Mouse (Mus musculus) frontal cortex, postnatal 10 days (tissue): ENCODE measurements around the gene Egr2.

Experiments
- DNase-seq, 2 experiments: peaks; one replicate each; pipeline ENCODE4 v3.0.0; 2022; ENCODE audit warnings: low spot score in 2 of 2, mixed read lengths in 1 of 2

Egr2 gene

DNA sequence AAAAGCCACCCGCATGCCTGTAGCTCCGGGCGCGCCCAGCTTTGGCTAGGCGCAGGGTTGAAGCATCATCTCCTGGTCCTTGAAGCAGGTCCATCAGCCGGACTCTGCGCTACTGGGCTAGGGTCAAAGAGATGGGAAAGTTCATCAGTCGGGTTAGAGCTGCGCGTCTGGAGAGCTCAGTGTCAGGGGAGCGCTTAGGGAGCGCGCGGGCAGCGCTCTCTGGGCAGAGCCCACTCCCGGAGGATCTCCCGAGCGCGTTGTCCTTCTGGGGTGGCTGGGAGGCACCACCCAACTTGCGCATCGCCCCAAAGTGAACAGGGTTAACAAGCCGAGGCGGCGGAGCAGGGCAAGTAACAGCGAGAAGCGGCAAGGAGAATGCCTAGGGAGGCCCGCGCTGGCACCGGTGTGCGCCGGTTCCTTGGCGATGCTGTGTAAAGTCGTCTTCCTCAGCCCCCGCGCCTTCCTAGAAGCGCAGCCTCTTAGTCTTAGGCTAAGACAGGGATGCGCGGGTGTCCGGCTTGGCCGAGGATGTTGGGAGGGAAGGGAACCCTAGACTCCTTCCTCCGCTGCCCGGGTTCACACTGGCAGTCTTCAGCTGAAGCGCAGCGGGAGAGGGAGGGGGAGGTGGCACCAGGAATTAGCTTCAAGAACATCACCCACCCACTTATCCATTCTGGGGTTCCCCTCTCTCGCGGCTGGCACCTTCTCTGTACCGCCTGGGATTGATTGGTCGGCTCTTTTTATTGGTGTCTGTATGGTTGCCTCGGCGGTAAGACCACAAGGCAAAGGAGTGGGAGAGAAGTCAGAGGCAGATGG is 3.5 kb downstream of the Egr2 start:
- peak; percentile 20 to 29 for DNase-seq

DNA sequence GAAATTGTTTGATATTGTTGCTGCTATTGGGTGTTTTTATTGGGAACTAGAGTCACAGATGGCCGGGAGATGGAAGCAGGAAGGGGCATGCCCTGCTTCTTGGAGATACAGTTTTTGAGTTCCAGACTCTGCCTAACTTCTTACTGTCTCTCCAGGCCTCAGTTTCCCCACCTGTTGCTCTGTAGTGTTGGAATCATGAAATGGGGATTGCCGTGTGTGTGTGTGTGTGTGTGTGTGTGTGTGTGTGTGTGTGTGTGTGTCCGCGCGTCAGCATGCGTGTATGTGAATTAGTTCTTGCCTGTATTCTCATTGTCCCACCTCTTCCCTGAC is 4.1 kb downstream of the Egr2 start:
- no peak for DNase-seq

DNA sequence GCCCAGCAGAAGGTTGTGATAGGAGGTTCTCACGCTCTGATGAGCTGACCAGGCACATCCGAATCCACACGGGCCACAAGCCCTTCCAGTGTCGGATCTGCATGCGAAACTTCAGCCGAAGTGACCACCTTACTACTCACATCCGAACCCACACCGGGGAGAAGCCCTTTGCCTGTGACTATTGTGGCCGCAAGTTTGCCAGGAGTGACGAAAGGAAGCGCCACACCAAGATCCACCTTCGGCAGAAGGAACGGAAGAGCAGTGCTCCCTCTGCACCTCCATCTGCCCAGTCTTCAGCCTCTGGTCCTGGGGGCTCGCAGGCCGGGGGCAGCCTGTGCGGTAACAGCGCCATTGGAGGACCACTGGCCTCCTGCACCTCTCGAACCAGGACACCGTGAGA is 5.3 kb downstream of the Egr2 start:
- DNase-seq, result no peak

DNA sequence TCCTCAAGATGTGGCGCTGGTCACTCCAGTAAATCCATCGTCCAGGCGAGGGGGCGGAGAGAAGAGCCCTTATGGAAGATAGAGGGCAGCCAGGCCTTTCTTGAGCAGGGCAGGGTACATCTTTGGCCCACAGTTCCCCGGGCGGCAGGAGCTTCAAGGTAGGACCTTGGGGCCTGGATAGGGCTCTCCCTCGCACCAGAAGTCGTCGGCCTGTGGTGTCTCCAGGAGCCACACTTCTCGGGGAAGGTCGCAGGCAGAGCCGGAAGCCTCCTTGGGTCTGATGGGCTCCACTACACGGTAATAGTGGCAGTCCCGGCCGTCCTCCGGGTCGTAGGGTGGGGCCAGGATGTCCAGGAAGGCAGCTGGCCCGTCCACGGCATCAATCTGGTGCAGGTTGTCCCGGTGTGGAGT is 12.6 kb downstream of the Egr2 start:
- DNase-seq, result peak in 1 of 2 experiments; percentile 24

DNA sequence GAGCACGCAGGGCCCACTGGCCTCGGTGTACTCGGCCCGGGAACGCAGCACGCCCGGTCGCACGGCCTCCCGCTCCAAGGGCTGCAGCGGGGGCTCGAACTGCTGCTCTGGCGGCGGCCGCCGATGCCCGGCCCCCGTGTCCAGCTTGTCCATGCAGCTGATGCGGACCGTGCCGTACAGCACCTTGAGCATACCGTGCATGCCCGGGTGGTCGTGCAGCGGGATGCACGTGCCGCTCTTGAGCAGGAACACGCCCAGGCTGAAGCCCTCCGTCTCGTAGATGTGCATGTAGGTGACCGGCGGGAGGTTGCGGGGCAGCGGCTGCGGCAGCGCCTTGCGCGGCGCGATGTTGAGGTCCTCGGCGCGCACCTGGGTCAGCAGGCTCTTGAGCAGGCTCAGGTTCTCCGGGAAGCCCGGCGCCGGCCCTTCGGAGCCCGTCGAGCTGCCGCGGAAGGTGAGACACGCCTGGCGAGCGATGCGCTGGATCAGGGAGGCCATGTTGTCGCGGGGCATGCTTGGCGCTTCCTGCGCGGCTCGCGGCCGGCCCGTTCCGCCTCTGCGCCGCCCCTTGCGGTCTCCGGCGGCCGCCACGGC is 13.1 kb downstream of the Egr2 start:
- DNase-seq, result peak in 1 of 2 experiments; percentile 46

DNA sequence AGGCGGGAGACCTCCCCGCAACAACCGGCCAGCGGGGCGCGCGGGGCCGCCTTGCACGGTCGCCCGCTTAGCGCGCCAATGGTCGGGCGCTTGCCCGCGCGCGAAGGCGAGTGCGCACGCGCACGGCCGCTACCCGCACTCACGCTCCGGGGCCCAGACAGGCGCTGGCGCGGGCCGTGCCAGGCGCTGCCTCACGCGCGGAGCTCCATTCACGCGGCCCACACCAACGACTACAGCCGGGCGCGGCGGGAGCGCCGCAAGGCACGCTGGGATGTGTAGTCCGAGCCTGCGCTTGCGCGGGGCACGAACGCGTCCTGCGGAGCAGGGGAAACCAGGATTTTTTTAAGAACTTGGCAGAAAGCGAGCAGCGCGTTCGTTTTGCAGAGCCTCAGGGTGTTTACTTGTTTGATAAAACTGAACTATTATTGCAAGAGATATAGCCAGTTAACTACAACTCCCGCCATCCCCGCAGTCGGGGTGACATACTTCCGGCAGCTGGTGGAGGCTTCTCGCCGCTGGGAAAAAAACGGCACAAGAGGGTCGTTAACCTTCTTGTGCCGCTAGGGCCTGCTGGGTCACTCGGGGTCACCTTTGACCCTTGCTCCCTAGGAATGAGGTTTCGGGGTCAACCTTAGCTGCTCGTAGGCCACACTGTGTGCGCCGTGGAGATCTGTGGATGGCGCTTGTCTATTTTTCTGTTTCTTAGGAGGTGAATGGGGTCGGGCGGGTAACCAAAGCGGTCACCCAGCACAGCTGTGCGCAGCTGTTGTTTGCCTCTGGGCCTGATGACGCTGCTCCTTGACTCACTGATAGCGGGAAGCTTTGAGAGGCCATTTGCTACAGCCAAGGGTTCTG is 13.8 kb downstream of the Egr2 start, which contains the start of gene Ado:
TSS of gene Ado (minus strand) at position 79 of the 855 bp plus-strand sequence.
- peak; percentile 88 to 93 for DNase-seq

DNA sequence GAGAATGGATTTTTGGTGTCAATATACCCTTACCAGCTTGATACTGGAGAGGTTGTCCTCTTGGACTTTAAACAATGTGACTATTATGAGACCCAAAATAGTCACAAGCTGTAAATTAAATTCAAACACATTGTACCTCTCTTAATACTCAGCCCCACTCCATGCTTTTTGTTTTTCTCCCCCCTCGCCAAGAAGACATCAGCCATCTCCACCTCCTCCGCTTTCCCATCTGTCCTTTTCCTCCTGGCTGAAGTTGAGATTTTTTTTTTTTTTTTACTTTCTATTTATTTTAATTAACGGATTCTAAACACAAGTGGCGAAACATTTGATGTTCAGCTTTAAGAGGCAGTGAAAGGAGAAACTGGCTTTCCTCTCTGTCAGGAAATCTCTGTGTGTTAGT is 22.8 kb downstream of the Egr2 start:
- DNase-seq, result no peak

DNA sequence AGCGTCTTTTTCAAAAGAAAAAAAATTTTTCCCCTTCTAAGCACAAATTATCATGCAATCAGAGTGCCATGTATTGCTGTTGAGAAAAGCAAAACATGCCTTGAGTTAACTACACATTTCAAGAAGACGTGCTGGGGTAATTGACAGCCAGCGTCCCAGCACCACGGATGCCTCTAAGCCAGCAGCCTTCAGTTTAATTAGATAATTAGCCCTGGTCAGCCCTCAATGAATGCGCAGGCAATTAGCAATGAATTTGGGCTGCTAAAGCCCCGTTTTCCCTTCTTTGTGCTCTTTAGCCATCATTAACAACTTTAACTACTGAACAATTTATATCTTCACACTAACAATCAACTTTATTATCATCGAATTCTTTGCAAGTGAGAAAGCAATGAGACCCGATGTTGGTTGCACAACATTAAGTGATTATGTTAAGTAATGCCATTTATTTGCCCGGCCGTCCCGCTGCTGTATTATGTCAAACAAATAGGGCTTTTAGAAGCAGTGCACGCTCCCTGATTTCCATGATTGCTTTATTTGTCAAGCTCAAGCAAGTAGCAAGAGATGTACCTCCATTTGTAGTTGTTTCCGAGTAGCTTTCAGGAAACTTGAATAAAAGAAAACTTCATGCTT is 24.6 kb downstream of the Egr2 start:
- DNase-seq, result no peak

DNA sequence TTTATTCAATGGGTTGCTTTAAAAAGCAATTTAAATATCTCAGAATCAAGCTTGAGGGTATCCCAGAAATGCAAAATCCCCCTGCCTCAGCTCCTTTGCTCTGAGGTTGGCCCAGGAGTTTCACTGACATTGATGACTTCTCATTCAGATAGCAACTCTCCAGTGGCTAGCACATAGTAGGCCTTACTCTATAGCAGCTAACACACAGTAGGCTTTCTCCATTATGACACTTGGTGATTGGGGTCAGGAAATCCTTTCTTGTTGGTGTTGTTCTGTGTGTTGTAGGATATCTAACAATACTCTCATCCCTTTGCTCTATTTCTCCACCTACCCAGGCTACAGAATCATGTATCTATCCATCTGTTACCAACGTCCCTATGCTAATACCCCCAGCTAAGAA is 25.9 kb downstream of the Egr2 start:
- DNase-seq, result no peak

DNA sequence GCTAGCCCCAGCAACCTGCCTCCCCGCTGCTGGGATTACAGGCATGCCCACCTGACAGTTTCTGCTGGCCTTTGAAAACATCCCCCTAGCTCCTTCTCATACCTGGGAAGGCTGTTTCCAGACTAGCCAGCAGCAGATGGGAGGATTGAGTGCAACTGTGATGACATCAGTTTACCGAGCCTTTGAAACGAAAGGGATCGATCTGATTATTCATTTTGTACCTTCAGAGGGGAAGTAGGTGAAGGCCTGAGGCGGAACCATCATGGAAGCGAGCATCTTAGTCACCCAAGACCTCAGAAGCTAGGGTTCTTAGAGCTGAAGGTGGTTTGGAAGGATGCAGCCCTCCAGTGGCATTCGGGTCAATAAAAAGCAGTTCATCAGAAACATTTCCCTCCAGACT is 29.2 kb downstream of the Egr2 start:
- DNase-seq, result no peak

DNA sequence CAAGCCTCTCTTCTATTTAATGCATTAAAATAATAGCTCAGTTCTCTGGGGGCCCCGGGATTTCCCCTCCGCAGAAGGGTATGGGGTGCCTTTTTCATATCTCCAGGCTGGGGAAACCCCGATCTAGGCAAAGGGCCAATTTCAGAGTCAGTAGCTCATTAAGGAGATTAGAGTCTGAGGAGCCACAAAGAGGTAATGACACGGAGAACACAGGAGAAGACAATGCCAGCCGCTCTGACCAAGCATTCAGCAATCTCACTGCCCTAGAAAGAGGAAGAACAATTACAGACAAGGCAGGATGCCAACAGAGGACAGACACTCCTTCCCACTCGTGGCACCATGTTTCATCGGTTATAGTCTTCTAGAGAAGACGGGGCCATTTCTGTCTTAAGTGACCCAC is 30.8 kb downstream of the Egr2 start:
- no peak for DNase-seq

DNA sequence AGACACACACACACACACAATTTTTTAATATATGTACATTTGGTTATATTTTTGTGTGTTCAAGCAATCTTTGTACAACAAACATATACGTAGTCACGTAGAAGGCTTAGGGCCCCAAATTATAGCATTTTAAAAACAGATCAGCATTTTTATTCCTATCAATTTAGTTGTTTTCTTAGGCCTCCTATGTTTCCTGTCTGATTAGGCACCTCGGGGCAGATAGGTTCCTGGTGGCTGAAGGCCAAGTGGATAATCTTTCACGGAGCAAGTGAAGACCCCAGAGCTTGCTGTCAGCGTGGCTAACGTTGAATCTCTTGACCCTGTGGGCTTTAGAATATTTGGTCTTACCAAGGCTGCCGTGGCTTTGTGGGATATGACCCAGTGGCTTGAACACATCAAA is 34.3 kb downstream of the Egr2 start:
- no peak for DNase-seq

DNA sequence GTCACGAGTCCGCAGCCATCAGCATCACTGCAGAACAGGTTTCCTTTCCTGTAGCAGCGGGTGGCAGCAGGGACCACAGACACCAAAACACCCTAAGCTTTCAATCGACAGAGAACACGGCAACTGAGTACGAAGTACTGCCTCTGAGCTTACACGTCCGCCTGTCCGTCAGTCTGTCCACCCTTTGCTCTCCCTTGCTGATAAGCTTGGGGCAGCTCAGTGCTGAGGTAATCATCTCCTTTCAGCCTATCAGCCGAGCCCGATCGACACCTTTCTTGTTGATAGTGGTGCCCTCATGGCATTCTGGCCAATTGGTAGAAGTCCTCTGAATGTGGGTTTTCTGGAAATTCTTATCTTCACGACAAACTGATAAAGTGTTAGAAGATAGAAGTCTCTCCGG is 36.2 kb downstream of the Egr2 start:
- no peak for DNase-seq

DNA sequence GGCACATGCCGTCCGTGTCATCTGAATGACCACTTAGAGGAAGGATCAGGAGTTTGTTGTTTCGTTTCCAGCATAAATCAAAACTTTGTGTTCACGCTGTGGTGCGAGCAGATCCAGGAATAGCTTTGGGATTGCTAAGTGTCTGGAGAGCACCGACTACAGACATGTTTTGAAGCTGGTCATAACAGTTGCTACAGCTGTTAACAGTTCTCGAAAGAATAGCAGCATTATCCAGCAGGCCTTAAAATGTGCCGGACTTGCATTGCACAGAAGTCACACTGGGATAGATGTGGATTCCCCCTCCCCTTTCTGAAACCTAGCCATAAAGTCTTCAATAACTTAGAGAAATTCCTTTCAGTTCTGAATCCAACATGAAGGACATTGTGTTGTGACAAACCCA is 38.0 kb downstream of the Egr2 start:
- no peak for DNase-seq

DNA sequence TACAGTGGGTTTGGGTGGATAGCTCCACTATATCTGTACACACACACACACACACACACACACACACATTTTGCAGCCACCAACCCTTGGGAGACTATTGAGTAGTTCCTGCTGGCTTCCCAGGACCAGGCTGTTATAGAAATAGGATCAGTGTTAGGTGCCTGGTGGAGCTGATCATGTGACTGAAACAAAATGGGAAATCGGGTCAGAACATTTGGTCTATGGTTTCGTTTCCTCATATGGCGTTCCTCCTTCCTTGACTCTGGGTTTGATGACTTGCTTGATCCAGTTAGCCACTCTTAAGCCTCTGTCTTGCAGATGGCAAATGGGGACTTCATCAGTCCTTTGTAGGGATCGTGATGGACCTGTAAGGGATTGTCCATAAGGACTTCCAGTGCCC is 44.6 kb downstream of the Egr2 start:
- no peak for DNase-seq

DNA sequence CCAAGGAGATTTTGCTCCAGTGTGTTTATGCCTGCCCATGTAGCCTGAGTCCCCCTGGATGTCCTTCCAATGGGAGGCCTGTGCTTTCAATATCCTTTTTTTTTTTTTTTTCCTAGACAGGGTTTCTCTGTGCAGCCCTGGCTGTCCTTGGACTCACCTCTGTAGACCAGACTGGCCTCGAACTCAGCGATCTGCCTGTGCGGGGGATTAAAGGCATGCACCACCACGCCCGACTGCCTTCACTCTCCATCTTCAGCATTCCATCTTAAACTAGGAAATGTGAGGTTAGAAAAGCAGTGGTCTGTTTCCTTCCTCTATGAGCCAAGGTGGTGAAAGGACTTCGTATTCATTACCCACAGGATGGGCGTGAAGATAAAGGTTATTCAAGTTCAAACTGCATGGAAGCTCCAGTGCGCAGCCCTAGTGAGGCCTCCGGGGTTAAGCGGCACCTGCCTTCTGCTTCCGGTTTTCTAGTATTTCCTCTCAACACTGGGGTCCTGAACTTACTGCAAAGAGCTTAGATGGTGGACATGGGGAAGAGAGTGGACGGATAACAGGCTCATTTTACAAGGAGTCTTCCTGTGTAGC is 46.5 kb downstream of the Egr2 start:
- no peak for DNase-seq

DNA sequence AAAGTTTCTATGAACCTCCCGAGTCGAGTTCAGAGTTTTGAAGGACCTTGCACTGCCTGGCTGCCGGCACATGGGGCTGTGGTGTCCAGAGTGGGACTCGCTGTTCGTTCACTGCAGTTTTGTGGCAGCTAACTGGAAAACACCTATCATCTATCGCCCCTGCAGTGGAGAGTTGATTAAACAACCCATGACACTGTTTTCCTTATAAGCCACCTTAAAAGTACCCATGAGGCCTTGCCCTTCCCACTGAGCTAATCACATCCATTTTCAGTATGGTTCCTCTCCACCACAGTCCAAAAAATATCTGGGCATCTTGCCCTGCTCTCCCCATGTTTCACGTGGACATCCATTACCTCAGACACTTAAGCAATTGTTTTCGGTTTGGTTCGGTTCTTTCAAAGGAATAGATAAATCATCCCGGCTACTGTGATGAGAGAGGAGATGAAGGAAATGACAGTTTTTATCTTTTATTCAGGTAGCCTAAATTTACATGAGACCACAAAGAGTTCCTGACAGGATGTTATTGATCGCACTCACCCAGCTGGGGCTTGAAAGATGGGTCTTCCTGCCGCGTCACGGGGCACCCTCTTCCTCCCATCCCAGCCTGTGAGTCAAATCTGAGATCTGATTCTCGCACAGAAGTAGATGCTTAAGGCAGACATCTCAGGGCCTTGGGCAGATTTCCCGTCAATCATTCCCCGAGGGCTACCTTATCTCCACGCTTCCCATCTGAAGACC is 50.8 kb downstream of the Egr2 start:
- no peak for DNase-seq
